Mouse (Mus musculus): ENCODE data around the gene Arid5b. TPM values are rescaled to one million over a fixed set of nuclear protein-coding genes. Genes with fewer than 3 reads are reported as not detected.

The Arid5b gene
- total RNA-seq, 2 experiments from 2014 or later = 0.59 to 1.6 TPM

- ATAC-seq (replicated peaks; ENCODE audit: low FRiP score, low TSS enrichment, poor library complexity, severe bottlenecking) = no peak
Observed at GRCm38 (mm10) chr10:68239426-68240070, 39.0 kb downstream of the Arid5b start.

GRCm38 (mm10) chr10:68238707-68239425 is 39.7 kb downstream of the Arid5b start:
- ATAC-seq (replicated peaks; ENCODE audit: low FRiP score, low TSS enrichment, poor library complexity, severe bottlenecking) = no peak

DNA sequence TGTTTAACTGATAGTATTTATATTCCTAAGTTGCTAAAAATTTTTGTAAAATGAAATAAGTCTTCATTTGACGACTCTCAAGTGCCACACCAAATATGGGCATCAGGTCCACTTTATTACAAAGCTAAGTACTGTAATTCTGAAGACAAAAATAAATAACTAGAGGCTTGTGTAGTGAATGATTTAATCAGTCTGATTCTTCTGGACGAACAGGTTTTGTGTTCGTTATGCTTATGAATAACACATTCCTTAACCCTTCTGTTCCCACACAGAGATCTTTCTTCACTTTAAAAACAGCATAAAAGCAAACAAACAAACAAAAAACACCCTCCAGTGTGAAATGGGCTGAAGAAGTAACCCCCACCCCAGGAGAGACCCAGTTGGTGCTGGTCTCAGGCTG is 40.4 kb downstream of the Arid5b start:
- no peak for ATAC-seq (replicated peaks; ENCODE audit: low FRiP score, low TSS enrichment, poor library complexity, severe bottlenecking)

- ATAC-seq (replicated peaks; ENCODE audit: low FRiP score, low TSS enrichment, poor library complexity, severe bottlenecking) = no peak
Observed at GRCm38 (mm10) chr10:68236956-68237455, 41.5 kb downstream of the Arid5b start.

GRCm38 (mm10) chr10:68231385-68232182 is 47.0 kb downstream of the Arid5b start:
- ATAC-seq (replicated peaks; ENCODE audit: low FRiP score, low TSS enrichment, poor library complexity, severe bottlenecking) = no peak

- no peak for ATAC-seq (replicated peaks; ENCODE audit: low FRiP score, low TSS enrichment, poor library complexity, severe bottlenecking)
Observed at GRCm38 (mm10) chr10:68230653-68231384, 47.7 kb downstream of the Arid5b start.

GRCm38 (mm10) chr10:68229640-68230565 is 48.6 kb downstream of the Arid5b start:
- no peak for ATAC-seq (replicated peaks; ENCODE audit: low FRiP score, low TSS enrichment, poor library complexity, severe bottlenecking)

- ATAC-seq (replicated peaks; ENCODE audit: low FRiP score, low TSS enrichment, poor library complexity, severe bottlenecking) = no peak
Observed at GRCm38 (mm10) chr10:68222676-68223075, 55.9 kb downstream of the Arid5b start.

GRCm38 (mm10) chr10:68222012-68222411 is 56.5 kb downstream of the Arid5b start:
- no peak for ATAC-seq (replicated peaks; ENCODE audit: low FRiP score, low TSS enrichment, poor library complexity, severe bottlenecking)

GRCm38 (mm10) chr10:68219327-68219726 is 59.2 kb downstream of the Arid5b start:
- no peak for ATAC-seq (replicated peaks; ENCODE audit: low FRiP score, low TSS enrichment, poor library complexity, severe bottlenecking)

DNA sequence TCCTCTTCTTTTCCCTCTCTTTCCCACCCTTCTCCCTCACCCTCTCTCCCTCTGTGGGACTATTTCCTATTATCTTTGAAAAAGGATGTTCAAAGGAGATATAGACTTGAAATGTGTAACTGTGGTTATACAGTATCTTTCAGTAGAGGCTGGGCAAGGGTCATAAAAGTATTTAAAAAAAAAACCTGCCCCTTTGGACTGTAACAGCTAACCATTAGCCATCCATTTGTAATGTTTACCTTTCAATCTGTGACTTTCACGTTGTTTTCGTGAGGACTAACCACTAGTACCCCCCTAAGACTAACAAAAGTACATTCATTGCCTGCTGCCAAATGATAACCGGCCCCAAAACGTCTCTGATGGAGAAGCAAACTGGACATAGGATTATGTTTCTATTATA is 59.9 kb downstream of the Arid5b start:
- no peak for ATAC-seq (replicated peaks; ENCODE audit: low FRiP score, low TSS enrichment, poor library complexity, severe bottlenecking)

DNA sequence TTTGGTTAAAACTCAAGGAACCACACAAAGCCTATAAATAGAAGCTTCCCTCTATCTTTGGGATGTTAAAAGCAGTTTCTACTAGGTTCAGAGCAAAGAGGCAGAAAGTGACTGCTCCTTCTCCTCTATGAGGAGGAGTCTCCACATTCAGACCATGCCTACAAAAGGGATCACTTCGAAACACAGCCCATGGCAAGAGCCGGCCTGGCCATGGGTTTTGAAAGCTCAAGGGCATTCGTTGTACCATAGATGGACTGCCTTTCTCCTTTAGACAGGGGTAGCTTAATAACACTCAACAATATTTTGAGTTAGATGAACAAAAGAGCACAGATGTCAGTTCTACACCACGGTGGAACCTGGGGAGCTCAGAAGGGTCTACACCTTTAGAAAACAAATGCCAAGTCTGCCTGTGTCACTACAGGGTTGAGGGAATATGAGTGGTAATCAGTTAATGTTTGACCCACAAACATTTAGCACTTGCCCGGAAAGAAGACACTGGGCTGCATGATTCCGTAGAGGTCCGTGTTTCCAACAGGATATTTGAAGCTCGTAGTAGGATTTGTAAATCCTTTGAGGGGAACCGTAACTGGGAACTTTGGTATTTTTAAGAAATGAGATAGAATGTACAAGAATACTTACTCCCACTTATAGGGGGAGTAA is 63.6 kb downstream of the Arid5b start:
- ATAC-seq (replicated peaks; ENCODE audit: low FRiP score, low TSS enrichment, poor library complexity, severe bottlenecking) = no peak

DNA sequence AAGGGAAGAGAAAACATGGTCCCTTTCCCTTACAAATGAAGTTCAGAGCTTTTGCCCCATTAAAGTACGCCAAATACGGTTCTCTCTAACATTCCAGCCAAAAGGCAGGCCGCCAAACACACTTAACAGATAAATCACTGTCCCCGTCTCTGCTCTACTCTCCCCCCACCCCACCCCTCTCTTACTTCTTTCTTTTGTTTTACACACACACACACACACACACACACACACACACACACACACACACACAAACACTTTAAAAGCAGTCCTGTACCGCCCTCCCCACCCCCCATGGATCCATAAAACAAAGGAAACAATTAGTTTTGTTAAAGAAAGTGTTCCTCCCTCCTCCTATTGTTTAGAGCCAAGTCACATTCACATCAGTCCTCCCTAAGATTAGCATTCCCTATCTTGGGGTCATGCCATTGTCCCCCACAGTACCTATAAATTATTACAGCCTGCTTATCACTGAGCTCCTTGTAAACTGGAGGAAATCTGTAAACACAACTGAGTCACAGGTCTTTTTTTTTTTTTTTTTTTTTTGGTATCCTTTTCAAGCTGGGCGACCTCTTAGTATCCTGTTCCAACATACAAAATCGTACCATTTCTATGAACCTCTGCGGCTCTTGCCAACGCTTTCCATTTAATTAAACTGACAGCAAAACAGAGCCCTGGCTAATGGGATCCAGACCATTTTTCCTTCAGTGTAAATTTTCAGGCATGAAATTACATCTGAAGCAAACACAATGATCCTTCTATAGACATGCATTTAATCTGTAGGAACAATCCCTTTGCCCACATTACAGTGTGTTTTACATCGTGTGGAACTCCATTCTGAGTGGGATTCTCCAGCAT is 66.3 kb downstream of the Arid5b start:
- ATAC-seq (replicated peaks; ENCODE audit: low FRiP score, low TSS enrichment, poor library complexity, severe bottlenecking) = no peak

DNA sequence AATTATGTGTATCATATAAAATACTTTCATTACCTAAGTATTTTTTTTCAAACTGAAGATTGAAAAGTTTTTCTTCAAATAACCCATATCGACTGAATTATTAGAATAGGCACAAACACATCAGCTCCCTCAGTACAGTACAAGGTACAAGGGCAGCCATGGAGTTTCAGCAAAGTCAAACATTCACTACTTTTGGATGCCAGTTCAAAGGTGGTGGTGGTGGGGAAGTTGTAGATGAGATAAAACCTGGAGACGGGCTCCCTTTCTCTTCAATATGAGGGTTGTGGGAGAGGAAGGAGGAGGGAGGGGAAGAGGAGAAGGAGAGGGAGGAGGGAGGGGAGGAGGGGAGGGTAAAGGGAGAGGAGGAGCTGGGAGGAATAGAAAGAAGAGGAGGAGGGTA is 67.0 kb downstream of the Arid5b start:
- ATAC-seq (replicated peaks; ENCODE audit: low FRiP score, low TSS enrichment, poor library complexity, severe bottlenecking) = no peak

DNA sequence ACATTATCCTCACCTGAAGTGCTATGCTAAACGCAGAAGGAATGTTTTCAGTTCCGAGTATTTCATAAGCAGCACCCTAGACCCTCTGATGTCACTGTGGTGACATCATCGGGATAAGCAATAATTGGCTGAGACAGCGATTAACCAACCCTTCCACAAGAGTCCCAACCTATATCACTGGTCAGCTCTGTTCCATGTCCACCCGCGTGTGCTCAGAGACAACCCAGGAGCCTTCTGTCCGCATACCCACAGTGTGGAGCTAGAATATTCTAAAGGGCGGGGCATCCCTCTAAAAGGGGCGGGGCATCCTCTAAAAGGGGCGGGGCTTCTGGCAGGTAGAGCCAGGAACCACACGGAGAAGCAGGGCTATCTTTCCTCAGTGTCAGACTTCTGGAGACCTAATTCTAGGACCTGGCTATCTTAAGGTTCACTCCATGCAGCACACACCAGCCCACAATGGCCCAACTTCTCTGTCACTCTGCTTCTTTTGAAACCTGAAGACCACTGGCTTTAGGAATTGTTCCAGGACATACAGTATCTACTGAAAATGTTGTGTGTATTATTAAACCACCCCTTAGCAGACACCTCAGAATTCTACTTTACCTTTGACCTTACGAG is 68.4 kb downstream of the Arid5b start:
- ATAC-seq (replicated peaks; ENCODE audit: low FRiP score, low TSS enrichment, poor library complexity, severe bottlenecking) = no peak

DNA sequence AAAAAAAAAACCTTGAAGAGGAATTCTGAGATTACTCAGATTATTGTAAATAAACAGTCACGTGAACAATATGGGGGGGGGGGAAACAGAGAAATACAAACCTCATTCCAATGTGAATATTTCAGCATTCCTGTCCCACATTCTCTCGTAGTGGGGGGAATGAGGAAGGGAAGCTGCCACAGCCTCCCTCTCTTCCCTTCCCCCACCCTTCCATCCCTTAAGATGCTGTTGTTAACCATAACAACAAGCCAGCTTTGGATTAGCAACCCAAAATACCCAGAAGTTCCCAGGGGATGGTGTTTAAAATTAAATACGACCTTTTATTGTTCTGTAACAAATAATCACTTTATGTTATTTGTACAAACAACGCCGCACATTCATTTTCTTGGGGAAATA is 69.9 kb downstream of the Arid5b start:
- no peak for ATAC-seq (replicated peaks; ENCODE audit: low FRiP score, low TSS enrichment, poor library complexity, severe bottlenecking)
